Mouse (Mus musculus) natural killer cell, adult 2 months (primary cell): Measurements from ENCODE around the gene Cdv3.

ENCODE experiments used
- DNase-seq, 2 experiments: peaks; one replicate each; pipeline ENCODE4 v3.0.0; 2022; ENCODE audit warnings: low spot score in 2 of 2

The Cdv3 gene

GRCm38 (mm10) chr9:103365290-103366247 is at the start of gene Cdv3:
Cdv3 (minus strand) TSS chr9:103365840.
- peak; percentile 100 for DNase-seq

- no peak for DNase-seq
These were observed 47.8 kb upstream of the Cdv3 start for GRCm38 (mm10) chr9:103413457-103413856.

- DNase-seq: no peak
These were observed 43.5 kb upstream of the Cdv3 start for GRCm38 (mm10) chr9:103409119-103409518.

- DNase-seq: no peak
These were observed 42.6 kb upstream of the Cdv3 start for GRCm38 (mm10) chr9:103408136-103408777.

- no peak for DNase-seq
These were observed 37.8 kb upstream of the Cdv3 start for GRCm38 (mm10) chr9:103403331-103403973.

GRCm38 (mm10) chr9:103398509-103399157 is 33.0 kb upstream of the Cdv3 start:
- no peak for DNase-seq

GRCm38 (mm10) chr9:103393256-103393655 is 27.6 kb upstream of the Cdv3 start:
- DNase-seq: no peak

GRCm38 (mm10) chr9:103391796-103392372 is 26.2 kb upstream of the Cdv3 start:
- DNase-seq: no peak

- DNase-seq: no peak
These were observed 23.6 kb upstream of the Cdv3 start for GRCm38 (mm10) chr9:103389261-103389660.

GRCm38 (mm10) chr9:103387011-103387653 is 21.5 kb upstream of the Cdv3 start:
- DNase-seq: no peak

- DNase-seq: no peak
These were observed 20.9 kb upstream of the Cdv3 start for GRCm38 (mm10) chr9:103386573-103386972.

- no peak for DNase-seq
These were observed 20.0 kb upstream of the Cdv3 start for GRCm38 (mm10) chr9:103385600-103385999.

GRCm38 (mm10) chr9:103384141-103384796 is 18.6 kb upstream of the Cdv3 start:
- DNase-seq: no peak

- DNase-seq: no peak
These were observed 17.9 kb upstream of the Cdv3 start for GRCm38 (mm10) chr9:103383576-103383975.

- no peak for DNase-seq
These were observed 17.3 kb upstream of the Cdv3 start for GRCm38 (mm10) chr9:103382989-103383388.

- DNase-seq: no peak
These were observed 14.9 kb upstream of the Cdv3 start for GRCm38 (mm10) chr9:103380566-103380965.

GRCm38 (mm10) chr9:103379199-103379598 is 13.6 kb upstream of the Cdv3 start:
- DNase-seq: no peak

- no peak for DNase-seq
These were observed 13.0 kb upstream of the Cdv3 start for GRCm38 (mm10) chr9:103378686-103379085.

GRCm38 (mm10) chr9:103376346-103377320 is 11.0 kb upstream of the Cdv3 start:
- no peak for DNase-seq
